ENCODE assay signal across 9 mouse cellular contexts in the genomic region with DNA sequence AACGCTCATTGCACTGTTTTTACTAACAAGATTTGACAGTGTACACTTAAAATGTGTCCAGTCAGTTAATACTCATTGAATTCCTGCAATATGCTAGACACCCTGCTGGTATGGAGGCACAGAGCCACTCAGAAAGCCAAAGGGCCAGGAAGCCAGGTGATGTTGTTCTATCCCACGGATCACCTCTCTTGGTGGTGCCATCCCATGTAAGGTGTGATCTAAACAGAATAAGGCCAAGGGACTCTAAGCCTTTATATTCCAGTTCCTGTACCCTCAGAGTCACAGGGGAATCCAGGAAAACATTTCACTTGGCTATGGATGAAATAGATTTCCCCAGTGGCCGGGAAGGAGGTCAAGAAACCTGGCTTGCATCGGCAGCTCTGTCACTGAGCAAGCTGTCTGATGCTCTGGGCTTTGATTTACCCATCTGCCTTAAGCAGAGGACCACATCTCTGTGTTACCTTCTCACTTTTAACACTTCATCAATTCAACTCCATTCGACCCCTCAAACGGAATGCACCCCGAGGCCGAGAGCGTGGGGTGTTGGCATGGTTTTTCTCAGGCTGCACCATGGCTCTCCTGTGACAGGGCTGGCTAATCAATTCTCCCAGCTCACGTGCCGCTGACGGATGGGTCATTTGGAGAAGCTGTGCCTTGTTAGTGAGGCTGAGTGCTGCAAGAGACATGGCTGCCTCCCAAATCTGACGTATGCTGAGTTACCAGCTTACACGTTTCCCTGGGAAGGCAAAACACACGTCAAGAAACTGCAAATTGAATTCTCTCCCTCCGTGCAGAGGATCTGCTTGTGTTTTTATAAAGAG.
DNase-seq lines count a peak whose midpoint lies in the region; ATAC-seq and TF ChIP-seq lines count a peak whose summit lies in the region.
"Had no signal": no experiment of that assay in that cellular context is flagged by ENCODE, and none has a peak within 500 bp of the region (broad histone marks: within the 10 kb centered on the region; RNA-seq: fewer than 3 reads in every experiment).

No protein-coding gene starts in this region.

- peak; percentile 66 for DNase-seq in gastrocnemius, adult 2 months
- DNase-seq in gastrocnemius, postnatal 10 days = no peak
- peak; percentile 40 for DNase-seq in embryo, embryonic 10.5 days (ENCODE audit: low spot score)
- peak; percentile 35 to 38 for DNase-seq in heart, adult 9 months (ENCODE audit: low spot score in 2 of 2)
- peak; percentile 15 for DNase-seq in layer of hippocampus, adult 9-10 months (ENCODE audit: low spot score)
- DNase-seq: liver, embryonic 13.5 days had no signal

- H3K4me2 ChIP-seq in midbrain, embryonic 13.5 days (replicated peaks) = no peak overlapping the region
- no peak overlapping the region for H3K4me2 ChIP-seq in intestine, embryonic 15.5 days (replicated peaks)
- H3K4me2 ChIP-seq: liver, embryonic 13.5 days had no signal

- no peak for TF ChIP-seq CTCF in gastrocnemius, adult 2 months (IDR thresholded peaks at IDR 0.05)

- H3K36me3 ChIP-seq in midbrain, embryonic 13.5 days = no peaks in the 10 kb centered on the region
- no peaks in the 10 kb centered on the region for H3K36me3 ChIP-seq in intestine, embryonic 15.5 days
- H3K36me3 ChIP-seq: liver, embryonic 13.5 days had no signal

- H3K27me3 ChIP-seq in midbrain, embryonic 13.5 days = peaks cover 8% of the 10 kb centered on the region; the same call in 1 of the 2 replicates
- no peaks in the 10 kb centered on the region for H3K27me3 ChIP-seq in intestine, embryonic 15.5 days (replicated peaks)
- H3K27me3 ChIP-seq: liver, embryonic 13.5 days had no signal

- ATAC-seq in midbrain, embryonic 13.5 days = no peak
- ATAC-seq in megakaryocyte-erythroid progenitor cell, adult 5-6 weeks (replicated peaks; ENCODE audit: low FRiP score, low TSS enrichment, poor library complexity, severe bottlenecking) = no peak
- ATAC-seq in intestine, embryonic 15.5 days = no peak

- H3K4me3 ChIP-seq in gastrocnemius, adult 2 months = peak overlapping the region; percentile 54
- H3K4me3 ChIP-seq in midbrain, embryonic 13.5 days (replicated peaks) = no peak overlapping the region
- H3K4me3 ChIP-seq in intestine, embryonic 15.5 days (replicated peaks) = no peak overlapping the region
- H3K4me3 ChIP-seq: liver, embryonic 13.5 days had no signal

- H3K27ac ChIP-seq in gastrocnemius, adult 2 months = peak overlapping the region; percentile 43; the same call in 1 of the 2 replicates
- peak overlapping the region; percentile 41; the same call in 1 of the 2 replicates for H3K27ac ChIP-seq in midbrain, embryonic 13.5 days
- H3K27ac ChIP-seq in intestine, embryonic 15.5 days = no peak overlapping the region
- H3K27ac ChIP-seq: liver, embryonic 13.5 days had no signal

- 63% methylated on average over 16 of the region's 16 CpGs for WGBS in midbrain, embryonic 13.5 days
- 41% methylated on average over 16 of the region's 16 CpGs for WGBS in intestine, embryonic 15.5 days

- no peak overlapping the region for H3K9ac ChIP-seq in midbrain, embryonic 13.5 days (replicated peaks)
- no peak overlapping the region for H3K9ac ChIP-seq in intestine, embryonic 15.5 days
- H3K9ac ChIP-seq: liver, embryonic 13.5 days had no signal

- no peaks in the 10 kb centered on the region for H3K9me3 ChIP-seq in midbrain, embryonic 13.5 days
- H3K9me3 ChIP-seq in intestine, embryonic 15.5 days = no peaks in the 10 kb centered on the region
- H3K9me3 ChIP-seq: liver, embryonic 13.5 days had no signal

- intact Hi-C loops in gastrocnemius, adult 2 months (cut with DNase I) = no loop called here

- peaks cover 26% of the 10 kb centered on the region for H3K4me1 ChIP-seq in midbrain, embryonic 13.5 days (replicated peaks)
- H3K4me1 ChIP-seq in intestine, embryonic 15.5 days (replicated peaks) = peaks cover 11% of the 10 kb centered on the region
